Mouse (Mus musculus) brain, embryonic 14.5 days (tissue): ENCODE measurements around the gene Pcsk4.

Experiments
- CTCF ChIP-seq: fragments of 200-500 bp; IDR thresholded peaks from 2 replicates; pipeline ENCODE4 v1.5.1; 2012; ENCODE audit warnings: inconsistent platforms, mild to moderate bottlenecking, moderate library complexity, borderline replicate concordance; ENCODE audit not compliant: insufficient read depth, insufficient read length; ENCODE audit errors: extremely low read depth
- POLR2A ChIP-seq: fragments of 200-500 bp; IDR thresholded peaks from 2 replicates; pipeline ENCODE4 v1.6.1; 2012; ENCODE audit warnings: mild to moderate bottlenecking, inconsistent platforms, borderline replicate concordance; ENCODE audit not compliant: poor library complexity, insufficient read depth, insufficient read length, severe bottlenecking; ENCODE audit errors: extremely low read depth

DNA sequence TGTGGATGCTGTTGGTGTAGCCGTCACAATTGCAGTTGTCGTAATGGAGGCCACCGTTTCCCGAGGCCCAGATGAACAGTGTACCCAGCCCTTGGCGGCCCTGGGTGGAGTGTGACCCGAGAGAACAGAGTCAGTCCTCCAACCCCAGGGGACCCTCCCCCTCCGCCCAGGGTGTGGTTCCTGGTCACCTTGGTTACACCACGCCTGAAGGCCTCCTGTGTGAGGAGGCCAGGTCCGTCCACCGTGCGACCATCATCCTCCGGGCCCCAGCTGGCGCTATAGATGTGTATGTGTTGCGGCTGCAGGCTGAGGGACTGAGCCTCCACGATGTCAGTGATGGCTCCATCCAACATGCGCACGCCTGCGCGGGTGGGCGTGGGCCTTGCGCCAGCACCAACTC lies 4.3 kb downstream of the Pcsk4 start:
- TF ChIP-seq POLR2A (no peak), CTCF (no peak)
